Mouse (Mus musculus): ENCODE data around the gene Trpc6.

- TF ChIP-seq HCFC1 (IDR thresholded peaks at IDR 0.05; ENCODE audit: borderline replicate concordance, insufficient read depth, low read length), result no peak
- TF ChIP-seq ZNF384 (IDR thresholded peaks at IDR 0.05; ENCODE audit: low read depth, low read length), result no peak
- no peak for TF ChIP-seq CHD2 (IDR thresholded peaks at IDR 0.05; ENCODE audit: low read depth, low read length)
Observed at GRCm38 (mm10) chr9:8558574-8558973, 14.6 kb downstream of the Trpc6 start.

Measured in ES-E14 (cell line).